Mouse (Mus musculus): ENCODE results near the gene Inava. TPM values are rescaled to one million over a fixed set of nuclear protein-coding genes. Genes with fewer than 3 reads are reported as not detected.

Gene Inava
- polyA plus RNA-seq, 1 experiment from 2014 or later, result 17.1 TPM

DNA sequence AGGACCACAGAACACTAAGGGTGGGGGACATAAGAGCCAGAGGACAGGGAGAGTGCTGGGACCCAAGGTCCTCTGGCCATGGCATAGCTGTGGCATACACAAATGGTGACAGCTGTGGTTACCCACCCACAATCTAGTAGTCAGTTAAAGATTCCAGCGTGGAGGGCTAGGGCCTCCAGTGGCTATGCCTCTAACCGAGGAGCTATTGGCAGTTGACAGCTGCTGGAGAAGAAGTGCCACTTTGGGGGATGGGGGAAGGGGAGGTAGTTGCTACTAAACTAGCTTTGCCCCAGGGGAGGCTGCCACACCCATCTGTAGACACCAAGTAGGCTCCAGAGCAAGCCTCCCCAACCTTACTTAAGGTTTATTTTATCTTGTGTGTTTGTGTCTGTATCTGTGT is 19.4 kb upstream of the Inava start:
- no peaks in the 10 kb centered on the region for H3K9me3 ChIP-seq (replicated peaks)
- H3K9ac ChIP-seq, result no peak overlapping the region
- H3K4me2 ChIP-seq, result no peak overlapping the region
- no peak overlapping the region for H3K27ac ChIP-seq
- ATAC-seq (replicated peaks; ENCODE audit: low FRiP score), result no peak
- no peak overlapping the region for H3K4me3 ChIP-seq (replicated peaks)
- no peaks in the 10 kb centered on the region for H3K4me1 ChIP-seq
- no peaks in the 10 kb centered on the region for H3K36me3 ChIP-seq
- WGBS, result 11% methylated on average over 2 of the region's 2 CpGs
- H3K27me3 ChIP-seq, result peaks cover 31% of the 10 kb centered on the region

DNA sequence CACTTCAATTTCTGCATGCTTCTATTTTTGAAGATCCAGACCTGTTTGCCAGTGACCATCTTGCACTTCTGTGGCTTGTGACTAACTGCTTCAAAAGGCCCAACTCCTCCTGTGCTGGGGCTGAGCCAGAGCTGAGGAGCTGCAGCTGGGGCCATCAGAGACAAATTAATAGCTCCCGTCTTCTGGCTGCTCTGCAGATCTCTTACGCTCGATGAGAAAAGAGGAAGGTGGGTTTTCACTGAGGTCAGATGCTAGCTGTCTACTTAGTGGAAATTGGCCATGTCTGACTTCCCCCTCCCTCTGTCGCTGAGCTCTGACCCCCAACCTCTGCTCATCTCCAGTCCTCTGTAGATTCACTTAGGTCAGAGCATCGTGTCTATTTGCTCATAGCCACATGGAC is 15.6 kb upstream of the Inava start:
- H3K4me1 ChIP-seq, result no peaks in the 10 kb centered on the region
- no peak overlapping the region for H3K9ac ChIP-seq
- H3K4me2 ChIP-seq, result no peak overlapping the region
- H3K27ac ChIP-seq, result no peak overlapping the region
- H3K27me3 ChIP-seq, result no peaks in the 10 kb centered on the region
- H3K4me3 ChIP-seq (replicated peaks), result no peak overlapping the region
- ATAC-seq (replicated peaks; ENCODE audit: low FRiP score), result no peak
- 26% methylated on average over 5 of the region's 5 CpGs for WGBS
- no peaks in the 10 kb centered on the region for H3K36me3 ChIP-seq
- H3K9me3 ChIP-seq (replicated peaks), result no peaks in the 10 kb centered on the region

DNA sequence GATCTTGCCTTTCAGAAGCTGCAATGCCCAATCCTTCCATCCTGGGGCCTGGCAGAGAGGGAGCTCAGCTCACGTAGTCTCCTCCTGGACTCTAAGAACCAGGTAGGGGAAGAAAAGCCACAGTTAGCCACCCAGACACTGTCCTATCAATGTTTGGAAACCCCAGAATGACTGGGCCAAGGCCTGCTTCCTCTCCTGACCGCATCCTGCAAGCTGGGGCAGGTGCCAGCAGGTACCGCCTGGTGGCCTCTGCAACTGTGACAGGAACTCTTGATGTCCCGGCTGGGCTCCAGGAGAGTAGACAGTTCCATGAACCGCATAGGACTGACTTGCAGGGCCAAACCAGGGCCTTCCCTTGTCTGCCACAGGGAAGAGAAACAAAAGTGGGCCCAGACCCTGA is 13.3 kb upstream of the Inava start:
- no peaks in the 10 kb centered on the region for H3K9me3 ChIP-seq (replicated peaks)
- no peak overlapping the region for H3K27ac ChIP-seq
- 88% methylated on average over 5 of the region's 5 CpGs for WGBS
- H3K4me1 ChIP-seq, result no peaks in the 10 kb centered on the region
- no peak for ATAC-seq (replicated peaks; ENCODE audit: low FRiP score)
- no peak overlapping the region for H3K9ac ChIP-seq
- H3K36me3 ChIP-seq, result no peaks in the 10 kb centered on the region
- H3K27me3 ChIP-seq, result no peaks in the 10 kb centered on the region
- H3K4me3 ChIP-seq (replicated peaks), result no peak overlapping the region
- no peak overlapping the region for H3K4me2 ChIP-seq

DNA sequence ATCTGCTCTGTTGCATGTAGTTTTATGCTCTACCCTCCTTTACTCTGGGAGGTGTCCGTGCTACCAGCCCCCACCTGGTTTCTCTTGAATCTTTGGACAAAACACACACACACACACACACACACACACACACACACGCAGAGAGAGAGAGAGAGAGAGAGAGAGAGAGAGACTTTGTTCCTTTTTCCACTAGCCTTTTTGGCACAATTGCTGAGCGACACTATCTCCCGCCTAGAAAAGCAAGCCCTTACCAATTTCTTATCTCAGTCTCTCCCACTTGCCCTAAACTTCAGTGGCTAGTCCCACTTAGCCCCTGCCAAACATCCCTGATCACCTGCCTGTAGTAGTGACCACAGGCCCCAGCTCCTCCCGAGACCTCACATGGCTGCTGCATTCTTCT is 10.4 kb upstream of the Inava start:
- no peak overlapping the region for H3K9ac ChIP-seq
- no peak overlapping the region for H3K4me2 ChIP-seq
- no peak for ATAC-seq (replicated peaks; ENCODE audit: low FRiP score)
- no peaks in the 10 kb centered on the region for H3K27me3 ChIP-seq
- H3K4me1 ChIP-seq, result no peaks in the 10 kb centered on the region
- H3K4me3 ChIP-seq (replicated peaks), result no peak overlapping the region
- 89% methylated on average over 4 of the region's 5 CpGs for WGBS
- no peak overlapping the region for H3K27ac ChIP-seq
- H3K36me3 ChIP-seq, result no peaks in the 10 kb centered on the region
- H3K9me3 ChIP-seq (replicated peaks), result no peaks in the 10 kb centered on the region

DNA sequence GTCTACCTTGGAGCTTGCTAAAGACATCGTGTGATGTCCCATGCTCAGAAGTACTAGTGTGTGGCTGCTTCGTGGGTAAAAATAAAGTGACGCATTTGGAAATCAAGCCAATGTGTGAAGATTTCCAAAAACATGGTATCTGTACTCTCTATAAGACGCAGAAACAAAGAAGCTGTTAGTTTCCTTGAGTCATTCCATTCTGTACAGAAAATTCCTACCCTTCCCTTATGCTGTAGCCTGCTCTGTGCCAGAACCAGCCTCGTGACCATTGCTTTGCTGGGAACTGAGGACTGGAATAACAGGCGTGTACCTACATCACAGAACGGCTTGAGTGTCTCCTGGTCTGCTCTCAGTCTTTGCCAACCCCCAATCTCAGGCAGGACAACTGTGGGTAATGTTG is 7.7 kb upstream of the Inava start:
- no peak for ATAC-seq (replicated peaks; ENCODE audit: low FRiP score)
- Histone ChIP-seq H3K4me1 (no peaks in the 10 kb centered on the region), H3K9ac (no peak overlapping the region), H3K9me3 (replicated peaks) (no peaks in the 10 kb centered on the region), H3K36me3 (no peaks in the 10 kb centered on the region), H3K4me3 (replicated peaks) (no peak overlapping the region), H3K27ac (no peak overlapping the region), H3K27me3 (no peaks in the 10 kb centered on the region), H3K4me2 (no peak overlapping the region)
- 89% methylated on average over 7 of the region's 7 CpGs for WGBS

DNA sequence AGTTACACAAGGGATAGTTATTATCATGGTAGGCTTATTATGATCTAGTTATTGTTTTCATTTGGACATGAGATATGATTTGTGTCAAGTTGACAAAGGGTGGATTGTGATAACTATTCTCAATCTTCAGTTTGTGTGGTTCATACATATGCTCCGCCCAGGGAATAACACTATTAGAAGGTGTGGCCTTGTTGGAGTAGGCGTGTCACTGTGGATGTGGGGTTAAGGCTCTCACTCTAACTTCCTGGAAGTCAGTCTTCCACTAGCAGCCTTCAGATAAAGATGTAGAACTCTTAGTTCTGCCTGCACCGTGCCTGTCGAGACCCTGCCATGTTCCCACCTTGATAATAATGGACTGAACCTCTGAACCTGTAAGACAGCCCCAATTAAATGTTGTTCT is 4.4 kb upstream of the Inava start:
- Histone ChIP-seq H3K4me1 (peaks cover 8% of the 10 kb centered on the region), H3K27ac (no peak overlapping the region), H3K36me3 (no peaks in the 10 kb centered on the region), H3K4me2 (no peak overlapping the region), H3K9ac (no peak overlapping the region), H3K4me3 (replicated peaks) (no peak overlapping the region), H3K9me3 (replicated peaks) (no peaks in the 10 kb centered on the region), H3K27me3 (no peaks in the 10 kb centered on the region; the same call in 1 of the 2 replicates)
- ATAC-seq (replicated peaks; ENCODE audit: low FRiP score), result no peak
- 91% methylated on average over 4 of the region's 4 CpGs for WGBS

DNA sequence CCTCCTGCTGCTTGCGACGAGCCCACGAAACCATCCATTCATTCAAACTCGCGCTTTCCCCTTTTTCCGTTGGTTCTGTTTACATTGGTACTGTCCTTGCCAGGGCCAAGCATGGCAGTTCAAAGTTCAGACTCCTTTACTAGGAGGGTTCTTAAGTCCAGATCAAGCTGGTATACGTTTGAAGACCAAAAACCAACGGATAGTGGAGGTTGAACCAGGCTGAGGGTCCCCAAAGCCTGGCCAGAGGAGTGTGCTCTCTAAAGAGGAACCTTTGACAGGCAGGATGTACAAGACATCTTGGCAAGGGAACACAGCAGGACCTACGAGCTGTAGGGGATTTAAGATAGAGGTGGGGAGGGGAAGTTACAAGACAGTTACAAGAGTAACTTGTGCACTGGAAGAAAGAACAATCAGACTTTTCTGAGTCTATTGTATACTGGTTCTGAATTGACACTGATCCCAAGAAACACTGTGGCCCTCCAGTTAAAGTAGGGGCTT is 580 bp upstream of the Inava start:
- H3K9ac ChIP-seq, result peak overlapping the region; percentile 45
- no peak for ATAC-seq (replicated peaks; ENCODE audit: low FRiP score)
- peaks cover 7% of the 10 kb centered on the region; the same call in 1 of the 2 replicates for H3K27me3 ChIP-seq
- H3K9me3 ChIP-seq (replicated peaks), result no peaks in the 10 kb centered on the region
- 3% methylated on average over 9 of the region's 9 CpGs for WGBS
- no peak overlapping the region for H3K27ac ChIP-seq
- H3K4me1 ChIP-seq, result peaks cover 46% of the 10 kb centered on the region
- H3K36me3 ChIP-seq, result no peaks in the 10 kb centered on the region
- peak overlapping the region; percentile 91 for H3K4me2 ChIP-seq
- peak overlapping the region; percentile 54 for H3K4me3 ChIP-seq (replicated peaks)

DNA sequence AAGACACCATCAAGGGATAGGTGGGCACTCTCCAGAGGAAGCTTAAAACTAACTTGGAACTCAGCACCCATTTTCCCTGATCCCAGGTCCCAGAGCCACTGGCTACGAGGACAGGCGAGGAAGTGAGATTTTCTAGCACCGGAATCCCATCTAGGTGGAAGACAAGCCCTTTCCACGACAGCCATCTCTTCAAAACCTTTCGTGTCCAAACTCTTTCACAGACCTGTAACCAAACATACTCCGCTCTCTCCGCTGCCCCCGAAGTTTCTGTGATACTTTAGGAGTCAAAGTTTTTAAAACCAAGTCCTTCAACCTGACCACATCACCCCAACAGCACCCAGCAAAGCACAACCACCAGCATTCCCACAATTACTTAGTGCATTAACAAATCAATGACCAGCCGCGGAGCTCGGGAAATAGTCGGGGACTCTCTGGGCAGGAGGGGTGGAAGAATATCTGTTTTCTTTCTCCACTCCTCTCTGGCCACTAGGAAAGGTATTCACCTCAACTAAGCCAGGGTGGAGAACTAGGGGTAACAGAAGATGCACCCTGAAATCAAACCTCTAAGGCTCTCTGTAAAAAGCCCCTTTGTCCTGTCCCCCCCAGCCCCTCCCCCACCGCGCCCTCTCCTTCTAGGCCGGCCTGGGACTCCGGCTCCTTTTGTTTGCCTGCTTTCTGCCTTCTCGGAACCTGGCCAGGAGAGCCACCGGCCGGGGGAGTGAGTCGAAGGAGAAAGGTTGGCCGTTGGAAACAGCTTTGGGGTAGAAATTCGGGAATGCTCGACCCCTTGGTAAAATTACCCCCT is 876 bp downstream of the Inava start:
- no peak for ATAC-seq (replicated peaks; ENCODE audit: low FRiP score)
- WGBS, result 1% methylated on average over 23 of the region's 23 CpGs
- Histone ChIP-seq H3K4me2 (peak overlapping the region; percentile 91), H3K27me3 (peaks cover 7% of the 10 kb centered on the region; the same call in 1 of the 2 replicates), H3K27ac (peak overlapping the region; percentile 87), H3K9me3 (replicated peaks) (no peaks in the 10 kb centered on the region), H3K9ac (peak overlapping the region; percentile 45), H3K4me1 (peaks cover 60% of the 10 kb centered on the region), H3K36me3 (no peaks in the 10 kb centered on the region), H3K4me3 (replicated peaks) (peak overlapping the region; percentile 54)

DNA sequence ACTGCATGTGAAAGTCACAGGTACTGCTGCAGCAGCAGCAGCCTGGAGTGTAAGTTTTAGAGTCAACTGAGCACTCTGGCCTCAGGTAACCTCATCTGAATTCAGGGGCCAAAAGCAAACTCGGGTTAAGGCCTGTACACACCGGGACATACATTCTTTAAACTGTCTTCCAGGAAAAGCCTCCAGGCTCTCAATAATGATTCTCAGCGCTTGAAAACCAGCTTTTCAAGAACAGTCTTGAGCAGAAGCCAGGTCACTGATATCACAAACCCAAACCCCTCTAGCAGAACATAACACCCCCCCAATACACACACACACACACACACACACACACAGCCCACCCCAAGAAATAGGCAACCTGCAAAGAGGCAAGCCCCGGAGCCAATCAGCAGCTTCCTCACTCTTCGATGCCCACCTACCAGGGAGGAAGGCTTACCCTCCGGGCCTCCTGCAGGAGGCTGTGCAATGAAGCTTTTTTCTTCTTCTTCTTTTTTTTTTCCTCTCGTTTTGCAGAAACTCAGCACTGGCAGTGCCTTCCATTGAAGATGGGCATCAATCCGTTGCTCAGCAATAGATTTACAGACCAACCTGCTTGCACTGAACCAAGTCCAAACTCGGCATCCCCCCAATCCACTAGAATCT is 1.7 kb downstream of the Inava start:
- no peak for ATAC-seq (replicated peaks; ENCODE audit: low FRiP score)
- WGBS, result 5% methylated on average over 9 of the region's 9 CpGs
- Histone ChIP-seq H3K27me3 (peaks cover 7% of the 10 kb centered on the region; the same call in 1 of the 2 replicates), H3K4me1 (peaks cover 68% of the 10 kb centered on the region), H3K9me3 (replicated peaks) (no peaks in the 10 kb centered on the region), H3K4me2 (peak overlapping the region; percentile 91), H3K4me3 (replicated peaks) (peak overlapping the region; percentile 54), H3K27ac (peak overlapping the region; percentile 87), H3K9ac (peak overlapping the region; percentile 45; the same call in 1 of the 2 replicates), H3K36me3 (no peaks in the 10 kb centered on the region)

DNA sequence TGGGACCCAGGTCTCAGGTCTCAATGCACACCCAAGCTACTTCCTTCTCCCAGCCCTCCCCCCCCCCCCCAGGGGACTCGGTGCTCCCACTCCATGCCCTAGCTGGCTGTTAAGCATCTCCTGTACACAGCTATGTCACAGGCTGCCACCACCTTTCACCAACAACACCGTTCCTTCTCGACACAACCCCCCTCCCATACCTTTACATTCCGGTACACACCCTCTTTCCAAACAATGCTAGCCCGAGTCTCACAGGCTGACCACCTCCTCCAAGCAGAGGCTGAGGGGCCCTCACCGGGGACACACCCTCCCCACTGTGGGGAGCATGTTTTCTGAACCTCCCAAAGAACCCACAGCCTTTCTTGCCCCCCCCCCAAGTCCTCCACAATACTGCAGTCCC is 2.5 kb downstream of the Inava start:
- 10% methylated on average over 6 of the region's 6 CpGs for WGBS
- H3K9ac ChIP-seq, result no peak overlapping the region
- ATAC-seq (replicated peaks; ENCODE audit: low FRiP score), result no peak
- H3K36me3 ChIP-seq, result peaks cover under 1% of the 10 kb centered on the region; the same call in 1 of the 2 replicates
- H3K4me3 ChIP-seq (replicated peaks), result peak overlapping the region; percentile 54
- no peaks in the 10 kb centered on the region for H3K9me3 ChIP-seq (replicated peaks)
- peaks cover 71% of the 10 kb centered on the region for H3K4me1 ChIP-seq
- H3K27me3 ChIP-seq, result peaks cover 7% of the 10 kb centered on the region; the same call in 1 of the 2 replicates
- H3K27ac ChIP-seq, result peak overlapping the region; percentile 87; the same call in 1 of the 2 replicates
- peak overlapping the region; percentile 91 for H3K4me2 ChIP-seq

DNA sequence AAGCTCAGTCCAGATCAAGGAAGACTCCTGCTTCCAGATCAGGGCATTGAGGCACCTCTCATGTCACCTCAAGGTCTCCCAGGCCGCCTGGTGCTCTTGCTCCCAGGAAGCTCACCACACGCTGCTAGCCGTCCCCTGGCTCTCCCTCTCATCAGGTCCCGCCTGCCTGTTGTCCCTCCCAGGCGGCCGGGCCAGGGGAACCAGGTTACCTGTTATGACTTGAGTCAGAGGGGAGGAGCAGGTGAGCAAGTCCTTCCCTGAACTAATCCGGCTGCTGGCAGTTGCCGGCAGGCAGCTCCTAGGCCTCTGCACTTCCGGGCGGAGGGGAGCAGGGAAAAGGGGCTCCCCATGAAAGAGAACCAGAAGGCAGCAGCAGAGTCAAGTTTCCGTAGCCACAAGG is 3.9 kb downstream of the Inava start:
- 0 out of 2 replicates have a peak overlapping the region, but pooled peaks have one; percentile 19 for H3K9ac ChIP-seq
- no peaks in the 10 kb centered on the region for H3K9me3 ChIP-seq (replicated peaks)
- peaks cover 7% of the 10 kb centered on the region; the same call in 1 of the 2 replicates for H3K27me3 ChIP-seq
- peak overlapping the region; percentile 54 for H3K4me3 ChIP-seq (replicated peaks)
- H3K27ac ChIP-seq, result peak overlapping the region; percentile 68
- H3K4me2 ChIP-seq, result peak overlapping the region; percentile 91
- WGBS, result 34% methylated on average over 11 of the region's 11 CpGs
- no peak for ATAC-seq (replicated peaks; ENCODE audit: low FRiP score)
- H3K36me3 ChIP-seq, result peaks cover 14% of the 10 kb centered on the region
- H3K4me1 ChIP-seq, result peaks cover 71% of the 10 kb centered on the region

DNA sequence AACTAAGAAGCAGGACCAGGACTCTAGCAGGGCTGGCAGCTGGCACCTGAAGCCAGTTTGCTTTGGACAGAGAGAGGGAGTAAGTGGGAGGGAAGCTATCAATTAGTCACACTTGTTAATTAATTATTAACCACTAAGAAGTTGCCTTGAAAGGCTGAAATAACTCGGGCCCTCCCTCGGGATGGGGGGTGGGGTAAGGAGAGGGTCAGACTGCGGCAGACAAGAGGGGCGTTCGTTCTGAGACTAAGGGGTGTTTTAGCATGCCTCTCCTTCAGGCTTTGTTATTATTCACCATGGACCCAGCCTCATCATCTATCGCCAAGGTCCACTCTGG is 5.1 kb downstream of the Inava start:
- H3K4me1 ChIP-seq, result peaks cover 64% of the 10 kb centered on the region
- peak; percentile 56 for ATAC-seq (replicated peaks; ENCODE audit: low FRiP score)
- H3K4me2 ChIP-seq, result peak overlapping the region; percentile 91
- H3K36me3 ChIP-seq, result peaks cover 26% of the 10 kb centered on the region
- 20% methylated on average over 6 of the region's 6 CpGs for WGBS
- H3K9ac ChIP-seq, result 0 out of 2 replicates have a peak overlapping the region, but pooled peaks have one; percentile 3
- H3K4me3 ChIP-seq (replicated peaks), result peak overlapping the region; percentile 54
- peak overlapping the region; percentile 68 for H3K27ac ChIP-seq
- H3K9me3 ChIP-seq (replicated peaks), result no peaks in the 10 kb centered on the region
- H3K27me3 ChIP-seq, result 0 out of 2 replicates have a peak, but pooled peaks cover 7% of the 10 kb centered on the region
